Mouse (Mus musculus) liver, embryonic 14.5 days (tissue): ENCODE data around the gene Shcbp1l.

ENCODE experiments used
- CTCF ChIP-seq: IDR thresholded peaks from 2 replicates; pipeline ENCODE4 v1.5.1; 2016; ENCODE audit warnings: antibody characterized with exemption, low read depth, control low read depth
- EP300 ChIP-seq: IDR thresholded peaks from 2 replicates; pipeline ENCODE4 v1.6.1; 2016; ENCODE audit warnings: antibody characterized with exemption, low read depth

- TF ChIP-seq CTCF (no peak), EP300 (no peak)
Observed at GRCm38 (mm10) chr1:153431701-153432100, 6.7 kb downstream of the Shcbp1l start.
